Mouse (Mus musculus) limb, embryonic 12.5 days (tissue): Measurements from ENCODE around the gene Ppm1k. TPM values are rescaled to one million over a fixed set of nuclear protein-coding genes. Genes with fewer than 3 reads are reported as not detected.
"Not testable (repeated sequence)": the region's sequence is repeated elsewhere in the genome, so short reads cannot be mapped to it uniquely, and the experiment has no call there.

Experiments used
- ATAC-seq: fragments of 200-750 bp; cut with Nextera tagmentation; 2 replicates; pipeline ENCODE4 v1.8.0; 2017; ENCODE audit warnings: low read depth, moderate TSS enrichment; ENCODE audit not compliant: insufficient number of reproducible peaks, insufficient read depth, low FRiP score, low TSS enrichment
- H3K27ac ChIP-seq: fragments of 300-500 bp; sonication (generic); 2 replicates; pipeline ENCODE4 v1.5.1; 2016; ENCODE audit warnings: mild to moderate bottlenecking, moderate library complexity
- H3K27me3 ChIP-seq: fragments of 300-500 bp; sonication (generic); 2 replicates; pipeline ENCODE4 v1.6.1; 2016; ENCODE audit warnings: mild to moderate bottlenecking, moderate library complexity
- H3K36me3 ChIP-seq: fragments of 300-500 bp; sonication (generic); 2 replicates; pipeline ENCODE4 v1.6.1; 2016; ENCODE audit warnings: mild to moderate bottlenecking, moderate library complexity
- H3K4me1 ChIP-seq: fragments of 300-500 bp; sonication (generic); replicated peaks from 2 replicates; pipeline ENCODE4 v1.6.1; 2016
- H3K4me2 ChIP-seq: fragments of 300-500 bp; sonication (generic); 2 replicates; pipeline ENCODE4 v1.6.1; 2016; ENCODE audit warnings: mild to moderate bottlenecking, moderate library complexity
- H3K4me3 ChIP-seq: fragments of 300-500 bp; sonication (generic); replicated peaks from 2 replicates; pipeline ENCODE4 v1.5.1; 2016; ENCODE audit warnings: mild to moderate bottlenecking
- H3K9ac ChIP-seq: fragments of 300-500 bp; sonication (generic); replicated peaks from 2 replicates; pipeline ENCODE4 v1.6.1; 2016; ENCODE audit warnings: mild to moderate bottlenecking, moderate library complexity
- H3K9me3 ChIP-seq: fragments of 300-500 bp; sonication (generic); 2 replicates; pipeline ENCODE4 v1.6.1; 2016; ENCODE audit warnings: mild to moderate bottlenecking, moderate library complexity
- WGBS: fragments of 180-500 bp; shearing (Covaris S2); methylation state at CpG from one replicate; pipeline ENCODE4 v1.1.7; 2016; 5-methylcytosine and 5-hydroxymethylcytosine counted together
- polyA plus RNA-seq: library from polyadenylated mRNA; unstranded; fragments of >200 nt; fragmentation: Nextera tagmentation; extraction: Ambion mirVana; gene quantifications from 2 replicates; pipeline ENCODE4 v1.2.1, GENCODE M21; 2016

The Ppm1k gene
- polyA plus RNA-seq, 1 experiment from 2014 or later, result 5.2 TPM

DNA sequence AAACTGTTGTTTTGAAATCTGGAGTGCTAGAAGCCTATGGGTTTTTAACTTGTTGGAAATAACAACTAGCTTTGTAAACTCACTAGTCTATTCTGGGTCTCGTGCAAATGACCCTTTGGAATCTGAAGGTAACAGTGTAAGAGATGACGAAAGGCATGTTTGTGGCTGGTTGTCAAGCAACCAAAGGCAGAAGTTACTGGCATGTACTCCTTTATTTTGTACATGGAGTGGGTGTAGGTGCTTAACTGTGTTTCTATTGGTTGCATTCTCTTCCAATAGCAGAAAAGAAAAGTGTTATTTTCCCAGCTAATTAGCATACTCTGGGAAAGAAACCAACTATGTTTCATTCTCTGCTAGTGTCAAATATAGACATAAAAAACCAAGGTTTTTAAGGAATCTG is 9.6 kb upstream of the Ppm1k start:
- 74% methylated on average over 2 of the region's 2 CpGs for WGBS
- no peak overlapping the region for H3K4me2 ChIP-seq
- no peaks in the 10 kb centered on the region for H3K36me3 ChIP-seq
- no peak overlapping the region for H3K27ac ChIP-seq
- no peaks in the 10 kb centered on the region for H3K9me3 ChIP-seq
- H3K4me3 ChIP-seq, result no peak overlapping the region
- no peak overlapping the region for H3K9ac ChIP-seq
- H3K4me1 ChIP-seq, result no peaks in the 10 kb centered on the region
- H3K27me3 ChIP-seq, result no peaks in the 10 kb centered on the region
- no peak for ATAC-seq

DNA sequence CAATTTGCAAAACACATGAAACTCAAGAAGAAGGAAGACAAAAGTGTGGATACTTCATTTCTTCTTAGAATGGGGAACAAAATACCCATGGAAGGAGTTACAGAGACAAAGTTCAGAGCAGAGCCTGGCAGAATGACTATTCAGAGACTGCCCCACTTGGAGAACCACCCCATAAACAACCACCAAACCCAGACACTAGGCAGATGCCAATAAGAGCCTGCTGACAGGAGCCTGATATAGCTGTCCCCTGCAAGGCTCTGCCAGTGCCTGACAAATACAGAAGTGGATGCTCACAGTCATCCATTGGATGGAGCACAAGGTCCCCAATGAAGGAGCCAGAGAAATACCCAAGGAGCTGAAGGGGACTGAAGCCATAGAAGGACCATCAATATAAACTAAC is 8.3 kb upstream of the Ppm1k start:
- not testable (repeated sequence) for H3K9me3 ChIP-seq, ATAC-seq, H3K27me3 ChIP-seq, H3K4me3 ChIP-seq, H3K36me3 ChIP-seq, H3K4me2 ChIP-seq, H3K27ac ChIP-seq, H3K9ac ChIP-seq, H3K4me1 ChIP-seq

GRCm38 (mm10) chr6:57541737-57542335 is 6.6 kb upstream of the Ppm1k start:
- no peaks in the 10 kb centered on the region for H3K9me3 ChIP-seq

DNA sequence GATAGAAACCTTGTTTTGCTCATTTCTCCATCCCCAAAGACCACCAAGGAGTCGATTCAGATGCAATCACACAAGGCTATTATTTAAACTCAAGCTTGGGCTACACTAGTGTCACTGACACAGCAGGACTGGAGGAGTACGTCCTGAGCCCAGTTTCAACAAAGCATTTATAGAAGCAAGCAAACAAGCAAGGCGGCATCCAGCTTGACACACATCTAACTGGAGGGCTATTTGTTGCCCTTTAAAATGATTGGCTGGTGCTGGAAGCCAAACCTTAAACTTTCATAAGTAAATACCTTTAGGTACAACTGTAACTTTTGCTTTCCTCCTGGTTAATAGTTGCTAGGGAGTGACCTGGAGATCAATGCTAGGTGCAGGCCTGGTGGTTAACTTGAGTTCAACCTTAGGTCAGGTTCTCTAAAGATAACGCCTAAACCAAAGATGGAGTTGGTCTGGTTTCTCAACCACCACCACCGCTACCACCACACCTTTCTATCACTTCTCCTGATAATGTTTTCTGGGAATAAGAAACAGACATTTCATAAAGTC is 5.8 kb upstream of the Ppm1k start:
- Histone ChIP-seq H3K9me3 (no peaks in the 10 kb centered on the region), H3K36me3 (no peaks in the 10 kb centered on the region), H3K4me3 (no peak overlapping the region), H3K27me3 (no peaks in the 10 kb centered on the region), H3K27ac (no peak overlapping the region), H3K9ac (no peak overlapping the region), H3K4me2 (no peak overlapping the region), H3K4me1 (no peaks in the 10 kb centered on the region)
- ATAC-seq, result no peak
- 85% methylated on average over 5 of the region's 5 CpGs for WGBS

More at GRCm38 (mm10) chr6:57541737-57542335, 6.6 kb upstream of the Ppm1k start:
- ATAC-seq, result no peak
- no peaks in the 10 kb centered on the region for H3K4me1 ChIP-seq
- no peaks in the 10 kb centered on the region for H3K27me3 ChIP-seq
- no peaks in the 10 kb centered on the region for H3K36me3 ChIP-seq
- H3K4me2 ChIP-seq, result no peak overlapping the region
- H3K9ac ChIP-seq, result no peak overlapping the region
- no peak overlapping the region for H3K4me3 ChIP-seq
- H3K27ac ChIP-seq, result no peak overlapping the region
- WGBS, result 88% methylated on average over 1 of the region's 1 CpGs

DNA sequence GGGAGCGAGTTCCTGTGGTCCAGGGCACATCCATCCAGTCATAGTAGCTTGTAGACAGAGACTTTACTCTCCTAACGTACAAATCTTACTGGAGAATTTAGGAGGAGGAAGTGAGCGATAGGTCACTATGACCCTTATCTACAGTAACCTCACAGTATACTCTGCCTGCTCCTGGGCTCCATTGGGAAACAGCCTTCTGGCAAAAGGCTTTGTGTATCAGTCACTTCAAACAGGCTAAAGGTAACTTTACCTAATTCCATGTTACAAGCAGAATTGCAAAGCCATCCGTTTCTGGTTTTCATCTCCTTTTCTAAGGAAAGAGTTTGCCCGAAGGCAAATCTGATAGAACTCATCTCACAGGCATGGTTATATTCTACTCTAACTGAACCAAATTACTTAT is 2.6 kb upstream of the Ppm1k start:
- no peak overlapping the region for H3K27ac ChIP-seq
- no peaks in the 10 kb centered on the region for H3K36me3 ChIP-seq
- 92% methylated on average over 5 of the region's 5 CpGs for WGBS
- H3K4me3 ChIP-seq, result no peak overlapping the region
- H3K4me2 ChIP-seq, result no peak overlapping the region
- ATAC-seq, result no peak
- H3K9me3 ChIP-seq, result no peaks in the 10 kb centered on the region
- H3K4me1 ChIP-seq, result peaks cover 12% of the 10 kb centered on the region
- no peak overlapping the region for H3K9ac ChIP-seq
- H3K27me3 ChIP-seq, result no peaks in the 10 kb centered on the region

GRCm38 (mm10) chr6:57535971-57536669 is 852 bp upstream of the Ppm1k start:
- H3K36me3 ChIP-seq, result no peaks in the 10 kb centered on the region
- no peaks in the 10 kb centered on the region for H3K9me3 ChIP-seq
- peaks cover 12% of the 10 kb centered on the region for H3K4me1 ChIP-seq
- peak overlapping the region; percentile 53 for H3K9ac ChIP-seq
- 25% methylated on average over 14 of the region's 14 CpGs for WGBS
- ATAC-seq, result peak; percentile 66; the same call in 1 of the 2 replicates
- no peaks in the 10 kb centered on the region for H3K27me3 ChIP-seq
- peak overlapping the region; percentile 82 for H3K27ac ChIP-seq
- H3K4me3 ChIP-seq, result peak overlapping the region; percentile 68
- peak overlapping the region; percentile 79 for H3K4me2 ChIP-seq

GRCm38 (mm10) chr6:57534611-57535286 is 519 bp downstream of the Ppm1k start:
- peak; percentile 36; the same call in 1 of the 2 replicates for ATAC-seq
- peak overlapping the region; percentile 68 for H3K4me3 ChIP-seq
- H3K9me3 ChIP-seq, result no peaks in the 10 kb centered on the region
- no peaks in the 10 kb centered on the region for H3K36me3 ChIP-seq
- under 1% methylated on average over 31 of the region's 31 CpGs for WGBS
- peak overlapping the region; percentile 79 for H3K9ac ChIP-seq
- peak overlapping the region; percentile 78 for H3K27ac ChIP-seq
- peaks cover 12% of the 10 kb centered on the region for H3K4me1 ChIP-seq
- H3K4me2 ChIP-seq, result peak overlapping the region; percentile 79
- no peaks in the 10 kb centered on the region for H3K27me3 ChIP-seq

GRCm38 (mm10) chr6:57534231-57534610 is 1.0 kb downstream of the Ppm1k start:
- 6% methylated on average over 8 of the region's 8 CpGs for whole genome bisulfite sequencing
- Histone ChIP-seq H3K4me1 (peaks cover 12% of the 10 kb centered on the region), H3K27me3 (no peaks in the 10 kb centered on the region), H3K9me3 (no peaks in the 10 kb centered on the region), H3K36me3 (no peaks in the 10 kb centered on the region), H3K4me3 (peak overlapping the region; percentile 68), H3K9ac (peak overlapping the region; percentile 79), H3K4me2 (peak overlapping the region; percentile 79), H3K27ac (peak overlapping the region; percentile 78; the same call in 1 of the 2 replicates)
- ATAC-seq, result no peak

DNA sequence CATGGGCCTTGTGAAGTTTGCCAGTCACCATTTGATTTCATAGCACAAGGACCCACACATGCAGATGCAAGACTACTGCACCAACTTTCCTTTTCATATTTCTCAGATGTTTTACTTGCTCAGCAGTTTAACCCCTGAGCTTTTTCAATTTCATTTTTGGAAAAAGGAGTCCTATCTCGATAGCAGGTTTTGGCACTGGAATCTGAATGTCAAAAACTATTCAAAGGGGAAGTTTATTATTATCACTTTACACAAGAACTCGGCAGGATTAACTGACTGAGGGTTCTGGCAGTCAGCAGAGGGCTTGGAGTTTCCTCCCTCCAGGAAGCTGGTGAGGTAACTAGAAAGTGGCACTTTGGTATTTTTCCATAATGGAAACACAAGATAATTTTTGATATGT is 1.9 kb downstream of the Ppm1k start:
- ATAC-seq, result no peak
- Histone ChIP-seq H3K9ac (no peak overlapping the region), H3K4me1 (peaks cover 12% of the 10 kb centered on the region), H3K4me3 (no peak overlapping the region), H3K9me3 (no peaks in the 10 kb centered on the region), H3K27me3 (no peaks in the 10 kb centered on the region), H3K36me3 (no peaks in the 10 kb centered on the region), H3K4me2 (peak overlapping the region; percentile 79), H3K27ac (no peak overlapping the region)
- 57% methylated on average over 2 of the region's 2 CpGs for WGBS

DNA sequence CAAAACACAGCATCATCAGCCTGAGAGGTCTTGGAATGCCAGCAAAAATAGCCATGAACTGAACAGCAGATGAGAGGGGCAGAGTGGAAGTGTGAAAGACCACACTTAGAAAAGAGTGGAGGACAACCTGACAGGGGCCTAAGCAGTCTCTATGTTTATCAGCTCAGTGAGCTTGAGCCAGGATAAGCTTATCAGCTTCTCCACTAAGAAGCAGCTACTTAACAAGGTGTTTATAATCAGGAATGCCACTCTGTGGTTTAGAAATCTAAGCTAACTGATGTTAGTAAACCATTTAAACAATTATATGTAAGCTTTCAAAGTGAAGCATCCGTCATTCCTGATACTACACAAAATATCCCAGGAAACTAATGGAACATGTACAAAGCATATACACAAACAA is 3.2 kb downstream of the Ppm1k start:
- Histone ChIP-seq H3K4me2 (no peak overlapping the region), H3K27ac (no peak overlapping the region), H3K9ac (no peak overlapping the region), H3K9me3 (no peaks in the 10 kb centered on the region), H3K27me3 (no peaks in the 10 kb centered on the region), H3K36me3 (0 out of 2 replicates have a peak, but pooled peaks cover 4% of the 10 kb centered on the region), H3K4me3 (no peak overlapping the region), H3K4me1 (peaks cover 12% of the 10 kb centered on the region)
- no peak for ATAC-seq
- WGBS, result 81% methylated on average over 1 of the region's 1 CpGs

GRCm38 (mm10) chr6:57531441-57531840 is 3.8 kb downstream of the Ppm1k start:
- H3K27me3 ChIP-seq, result no peaks in the 10 kb centered on the region
- H3K9me3 ChIP-seq, result no peaks in the 10 kb centered on the region
- no peak overlapping the region for H3K4me2 ChIP-seq
- no peak overlapping the region for H3K4me3 ChIP-seq
- H3K4me1 ChIP-seq, result peaks cover 12% of the 10 kb centered on the region
- 80% methylated on average over 1 of the region's 1 CpGs for WGBS
- H3K9ac ChIP-seq, result no peak overlapping the region
- H3K36me3 ChIP-seq, result 0 out of 2 replicates have a peak, but pooled peaks cover 4% of the 10 kb centered on the region
- H3K27ac ChIP-seq, result no peak overlapping the region
- no peak for ATAC-seq
